In the genomic region with DNA sequence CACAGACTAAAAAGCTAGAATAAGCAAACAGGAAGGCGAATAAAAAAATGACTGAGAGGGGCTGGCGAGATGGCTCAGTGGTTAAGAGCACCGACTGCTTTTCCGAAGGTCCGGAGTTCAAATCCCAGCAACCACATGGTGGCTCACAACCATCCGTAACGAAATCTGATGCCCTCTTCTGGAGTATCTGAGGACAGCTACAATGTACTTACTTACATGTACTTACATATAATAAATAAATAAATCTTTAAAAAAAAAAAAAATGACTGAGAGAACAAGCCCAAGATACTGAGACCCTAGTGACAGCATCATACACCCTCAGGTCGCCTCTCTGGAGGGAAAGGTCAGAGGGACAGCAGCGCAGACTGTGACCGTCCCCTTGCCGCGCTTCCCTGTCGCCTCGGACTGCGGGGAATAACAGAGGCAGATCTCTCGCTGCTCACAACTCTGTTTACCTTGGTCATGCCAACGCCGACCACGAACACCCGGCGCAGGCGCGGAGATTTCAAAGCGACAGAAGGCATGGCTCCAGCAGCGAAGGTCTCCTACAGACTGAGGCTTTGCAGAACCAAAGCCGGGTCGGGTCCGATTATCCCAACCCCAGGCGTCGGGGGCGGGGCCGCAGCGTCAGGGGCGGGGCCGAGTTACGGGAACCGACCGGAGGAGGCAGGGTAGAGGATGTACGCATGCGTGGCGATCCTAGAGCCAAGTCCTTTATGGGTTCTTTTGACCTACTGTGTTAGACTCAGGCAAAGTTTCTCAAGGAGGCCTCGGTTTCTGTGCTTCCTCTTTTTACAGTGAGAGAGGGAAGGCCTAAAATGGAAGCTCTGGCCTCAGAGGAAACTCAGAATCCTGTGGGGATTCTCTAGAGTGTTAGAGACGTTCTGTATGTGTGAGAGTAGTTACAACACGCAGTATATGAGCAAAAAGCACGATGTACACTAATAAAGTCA, we compare ENCODE assay signal across 8 mouse cellular contexts. TPM values are rescaled to one million over a fixed set of nuclear protein-coding genes. Genes with fewer than 3 reads are reported as not detected.
DNase-seq lines count a peak whose midpoint lies in the region; ATAC-seq and TF ChIP-seq lines count a peak whose summit lies in the region.

No protein-coding gene starts in this region.

- peak overlapping the region; percentile 68 for H3K9ac ChIP-seq in forebrain, postnatal 0 days
- peak overlapping the region; percentile 70 for H3K9ac ChIP-seq in lung, embryonic 16.5 days (ENCODE audit: low read length)

- 13% methylated on average over 43 of the region's 45 CpGs for WGBS in forebrain, postnatal 0 days
- WGBS in lung, embryonic 16.5 days: 12% methylated on average over 43 of the region's 45 CpGs

- peak overlapping the region; percentile 54 for H3K27ac ChIP-seq in forebrain, postnatal 0 days (ENCODE audit: low read depth, low read length)
- H3K27ac ChIP-seq in lung, embryonic 16.5 days (ENCODE audit: low read length): peak overlapping the region; percentile 56

- no peaks in the 10 kb centered on the region for H3K9me3 ChIP-seq in G1E (replicated peaks)
- no peaks in the 10 kb centered on the region for H3K9me3 ChIP-seq in forebrain, postnatal 0 days (ENCODE audit: low read length)
- no peaks in the 10 kb centered on the region for H3K9me3 ChIP-seq in lung, embryonic 16.5 days (ENCODE audit: control insufficient read depth, low read length)

- TF ChIP-seq CTCF in G1E (IDR thresholded peaks at IDR 0.05; ENCODE audit: low read depth, low read length): no peak
- no peak for TF ChIP-seq CTCF in forebrain, postnatal 0 days (IDR thresholded peaks at IDR 0.05; ENCODE audit: low read depth)

- H3K27me3 ChIP-seq in G1E (ENCODE audit: insufficient read depth, low read length): 0 out of 2 replicates have a peak, but pooled peaks cover 2% of the 10 kb centered on the region
- no peaks in the 10 kb centered on the region for H3K27me3 ChIP-seq in forebrain, postnatal 0 days (ENCODE audit: insufficient read depth, low read length)
- H3K27me3 ChIP-seq in lung, embryonic 16.5 days (ENCODE audit: control insufficient read depth, insufficient read depth, low read depth, low read length): no peaks in the 10 kb centered on the region

- DNase-seq in G1E (ENCODE audit: low spot score): peak; percentile 74
- DNase-seq in cerebellum, adult 18-20 months: peak; percentile 96 to 97
- peak; percentile 92 for DNase-seq in forebrain, postnatal 0 days
- peak; percentile 78 for DNase-seq in layer of hippocampus, adult 9-10 months (ENCODE audit: low spot score)
- DNase-seq in ovary, postnatal 10 days (ENCODE audit: low spot score): peak; percentile 90
- DNase-seq in thymus, postnatal 10 days (ENCODE audit: low spot score in 2 of 2): peak; percentile 77 to 89

- H3K4me1 ChIP-seq in G1E (ENCODE audit: insufficient read depth, low read depth, low read length): peaks cover 13% of the 10 kb centered on the region
- H3K4me1 ChIP-seq in forebrain, postnatal 0 days (ENCODE audit: insufficient read depth): no peaks in the 10 kb centered on the region
- H3K4me1 ChIP-seq in lung, embryonic 16.5 days (replicated peaks; ENCODE audit: control insufficient read depth, insufficient read depth, low read length): no peaks in the 10 kb centered on the region

- ATAC-seq in G1E (ENCODE audit: extremely low read depth, insufficient number of reproducible peaks, low FRiP score, poor library complexity, severe bottlenecking): peak; percentile 79
- ATAC-seq in forebrain, postnatal 0 days: peak; percentile 94
- peak; percentile 96 to 97 for ATAC-seq in hematopoietic stem cell, adult 5-6 weeks (replicated peaks in 1 of 2; ENCODE audit: insufficient read depth in 1 of 2, low FRiP score in 2 of 2, low TSS enrichment in 1 of 2, low read depth in 1 of 2, poor library complexity in 2 of 2, severe bottlenecking in 2 of 2)
- peak; percentile 94 for ATAC-seq in lung, embryonic 16.5 days (ENCODE audit: low read depth)

- peak overlapping the region; percentile 78 for H3K4me3 ChIP-seq in G1E (ENCODE audit: low read depth, low read length)
- peak overlapping the region; percentile 66 for H3K4me3 ChIP-seq in forebrain, postnatal 0 days (ENCODE audit: low read depth, low read length)
- peak overlapping the region; percentile 64 for H3K4me3 ChIP-seq in lung, embryonic 16.5 days (ENCODE audit: low read length)

- H3K36me3 ChIP-seq in G1E (replicated peaks): no peaks in the 10 kb centered on the region
- H3K36me3 ChIP-seq in forebrain, postnatal 0 days (ENCODE audit: insufficient read depth): no peaks in the 10 kb centered on the region
- no peaks in the 10 kb centered on the region for H3K36me3 ChIP-seq in lung, embryonic 16.5 days (ENCODE audit: control insufficient read depth, insufficient read depth, low read length)

- H3K4me2 ChIP-seq in forebrain, postnatal 0 days (ENCODE audit: low read depth): peak overlapping the region; percentile 55
- H3K4me2 ChIP-seq in lung, embryonic 16.5 days (ENCODE audit: low read depth, low read length): peak overlapping the region; percentile 54

RNA-seq across cellular contexts. Expression of a gene that starts 22.0 kb away (rescaled TPM):
- total RNA-seq in G1E (2014; fragmentation: Nextera tagmentation): not detected in 2 replicates
- 0.12 TPM in 1 of 2 replicates, not detected in the other for total RNA-seq in G1E (2017)
- polyA plus RNA-seq in G1E (2012): not detected in 2 replicates
- 2.4 and 2.5 TPM in 2 replicates for total RNA-seq in forebrain, postnatal 0 days (2014; rRNA removed)
- 0.59 and 1.1 TPM in 2 replicates for polyA plus RNA-seq in forebrain, postnatal 0 days (2015; fragmentation: Nextera tagmentation; extraction: Ambion mirVana)
- not detected in 2 replicates for total RNA-seq in hematopoietic stem cell, adult 5-6 weeks (2017)
- polyA plus RNA-seq in lung, embryonic 16.5 days (2015; fragmentation: Nextera tagmentation; extraction: Ambion mirVana): 1.5 and 1.8 TPM in 2 replicates

RNA-seq across cellular contexts. Expression of a gene that starts 26.6 kb away (rescaled TPM):
- 95.8 and 106 TPM in 2 replicates for total RNA-seq in G1E (2014; fragmentation: Nextera tagmentation)
- total RNA-seq in G1E (2017): 250 and 260 TPM in 2 replicates
- 34.8 and 56.2 TPM in 2 replicates for polyA plus RNA-seq in G1E (2012)
- total RNA-seq in forebrain, postnatal 0 days (2014; rRNA removed): 122 and 143 TPM in 2 replicates
- 212 and 220 TPM in 2 replicates for polyA plus RNA-seq in forebrain, postnatal 0 days (2015; fragmentation: Nextera tagmentation; extraction: Ambion mirVana)
- 201 and 213 TPM in 2 replicates for total RNA-seq in hematopoietic stem cell, adult 5-6 weeks (2017)
- polyA plus RNA-seq in lung, embryonic 16.5 days (2015; fragmentation: Nextera tagmentation; extraction: Ambion mirVana): 326 and 342 TPM in 2 replicates

RNA-seq across cellular contexts. Expression of a gene that starts 47.0 kb away (rescaled TPM):
- not detected in 2 replicates for total RNA-seq in G1E (2014; fragmentation: Nextera tagmentation)
- total RNA-seq in G1E (2017): 0.44 TPM in 1 of 2 replicates, not detected in the other
- not detected in 2 replicates for polyA plus RNA-seq in G1E (2012)
- total RNA-seq in forebrain, postnatal 0 days (2014; rRNA removed): 19.0 and 29.0 TPM in 2 replicates
- 11.4 and 11.8 TPM in 2 replicates for polyA plus RNA-seq in forebrain, postnatal 0 days (2015; fragmentation: Nextera tagmentation; extraction: Ambion mirVana)
- total RNA-seq in hematopoietic stem cell, adult 5-6 weeks (2017): 0.31 and 0.55 TPM in 2 replicates
- polyA plus RNA-seq in lung, embryonic 16.5 days (2015; fragmentation: Nextera tagmentation; extraction: Ambion mirVana): 49.4 and 50.5 TPM in 2 replicates

Comparison
In these comparisons a context has a peak if more than half of its experiments do, and no peak if none do; other contexts are left out.
1. Peak in every context shown above with its lines: DNase-seq, ATAC-seq, H3K4me3 ChIP-seq and H3K27ac ChIP-seq.
2. RNA of a gene that starts 47.0 kb away (total RNA-seq): 19.0 to 29.0 TPM in forebrain, postnatal 0 days; 0.31 to 0.55 TPM in hematopoietic stem cell, adult 5-6 weeks and 0.44 TPM in G1E; every median in the first group is over 10 times any median in the second.